Mouse (Mus musculus) yolk sac, embryonic 10.5 days (tissue): ENCODE results near the gene Taar4.

Experiments used
- DNase-seq: peaks from one replicate; pipeline ENCODE4 v3.0.0-alpha.2; 2017; ENCODE audit warnings: low spot score

The Taar4 gene

GRCm38 (mm10) chr10:24007034-24007433 lies 46.7 kb downstream of the Taar4 start:
- DNase-seq, result no peak

- no peak for DNase-seq
Measured at GRCm38 (mm10) chr10:24008143-24008542, 47.8 kb downstream of the Taar4 start.
